Mouse (Mus musculus): ENCODE measurements at regions not wholly inside any gene's neighbourhood (a gene's known extent, or its start where the extent isn't known, plus 50 kb on each side); places are given as distances from the start of the nearest gene placed in this dataset.

DNA sequence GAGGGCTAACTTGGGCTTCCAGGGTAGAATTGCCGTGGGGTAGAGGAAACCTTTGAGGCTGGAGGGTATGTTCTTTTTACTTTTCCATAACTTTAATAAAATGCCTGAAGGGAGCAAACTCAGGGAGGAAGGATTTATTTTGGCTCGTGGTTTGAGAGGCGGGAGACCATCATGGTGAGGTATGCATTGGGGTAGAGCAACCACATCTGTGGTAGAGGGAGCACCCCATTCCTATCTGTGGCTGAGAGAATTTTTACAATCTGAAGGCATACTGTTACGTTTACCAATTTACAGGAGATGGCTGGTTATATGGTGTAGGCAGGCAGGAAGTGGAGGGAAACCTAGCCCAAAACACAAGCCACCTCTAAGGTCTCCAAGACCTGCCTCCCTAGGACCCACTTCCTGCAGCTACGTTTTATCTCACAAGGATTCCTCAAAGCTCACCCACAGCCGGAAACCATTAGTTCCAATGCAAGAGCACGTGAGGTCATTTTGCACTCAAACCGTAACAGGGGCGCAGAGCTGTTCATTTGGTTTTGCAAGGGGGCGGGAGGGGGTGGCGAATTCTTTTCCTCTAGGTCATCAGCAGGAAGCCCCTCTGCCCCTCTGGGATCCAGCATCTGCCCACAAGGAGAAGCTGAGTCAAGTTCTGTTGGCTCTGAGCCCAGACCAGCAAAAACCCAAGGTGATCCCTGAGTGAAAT, 224.7 kb upstream of the Ankrd55 start:
- H3K79me2 ChIP-seq (ENCODE audit: control insufficient read depth, insufficient read depth) = no peaks in the 10 kb centered on the region
- TF ChIP-seq TCF3 (IDR thresholded peaks at IDR 0.05; ENCODE audit: insufficient read length, low read depth) (no peak), POLR2A (IDR thresholded peaks at IDR 0.05; ENCODE audit: insufficient read length, low read depth) (no peak), POLR2AphosphoS2 (IDR thresholded peaks at IDR 0.05; ENCODE audit: insufficient read length, low read depth) (no peak), USF1 (IDR thresholded peaks at IDR 0.05; ENCODE audit: low read depth) (no peak), CEBPB (IDR thresholded peaks at IDR 0.05; ENCODE audit: insufficient read depth, poor library complexity, severe bottlenecking) (no peak), SRF (IDR thresholded peaks at IDR 0.05; ENCODE audit: control insufficient read depth, insufficient read length, low read depth) (no peak), E2F4 (IDR thresholded peaks at IDR 0.05; ENCODE audit: insufficient read depth) (no peak), TCF12 (IDR thresholded peaks at IDR 0.05; ENCODE audit: insufficient read depth, poor library complexity, severe bottlenecking) (no peak), MAX (IDR thresholded peaks at IDR 0.05; ENCODE audit: low read depth) (no peak), REST (IDR thresholded peaks at IDR 0.05; ENCODE audit: insufficient read depth, insufficient read length) (no peak), MYOD1 (IDR thresholded peaks at IDR 0.05; ENCODE audit: control insufficient read depth in 1 of 3, insufficient read length in 2 of 3, low read depth in 2 of 3) (no peak), MYOG (IDR thresholded peaks at IDR 0.05; ENCODE audit: control insufficient read depth in 1 of 3, insufficient read depth in 1 of 3, insufficient read length in 2 of 3, low read depth in 2 of 3) (no peak)
- peak overlapping the region; percentile 49 for H3K4me2 ChIP-seq (ENCODE audit: low read depth)
- no peaks in the 10 kb centered on the region for H3K36me3 ChIP-seq (ENCODE audit: control insufficient read depth, insufficient read depth)
- no peaks in the 10 kb centered on the region for H3K27me3 ChIP-seq (ENCODE audit: control insufficient read depth, insufficient read depth, insufficient read length)
- no peak overlapping the region for H3K4me3 ChIP-seq
- no peak overlapping the region for H3ac ChIP-seq (ENCODE audit: control insufficient read depth, insufficient read length)

DNA sequence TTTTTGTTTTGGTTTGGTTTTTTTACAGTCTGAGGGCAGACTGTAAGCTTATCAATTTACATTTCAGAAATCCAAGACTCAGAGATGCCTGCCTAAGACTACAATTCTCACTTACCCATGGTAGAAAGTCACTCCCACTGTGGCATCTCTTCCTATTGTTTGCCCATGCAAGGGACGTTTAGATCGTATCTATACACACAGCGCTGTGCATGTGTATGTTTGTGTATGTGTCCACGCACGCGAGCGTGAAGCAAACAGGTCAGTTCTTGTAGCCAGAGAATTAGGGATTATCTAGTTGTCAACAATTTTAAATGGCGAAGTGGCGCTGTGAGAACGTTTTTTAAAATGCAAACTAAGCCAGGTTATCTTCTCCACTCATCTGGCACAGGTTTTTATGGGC, 223.6 kb upstream of the Ankrd55 start:
- no peaks in the 10 kb centered on the region for H3K27me3 ChIP-seq (ENCODE audit: control insufficient read depth, insufficient read depth, insufficient read length)
- no peaks in the 10 kb centered on the region for H3K36me3 ChIP-seq (ENCODE audit: control insufficient read depth, insufficient read depth)
- no peak overlapping the region for H3K4me3 ChIP-seq
- H3K79me2 ChIP-seq (ENCODE audit: control insufficient read depth, insufficient read depth) = no peaks in the 10 kb centered on the region
- H3K4me2 ChIP-seq (ENCODE audit: low read depth) = no peak overlapping the region
- no peak for TF ChIP-seq MYOG (IDR thresholded peaks at IDR 0.05; ENCODE audit: control insufficient read depth in 1 of 3, insufficient read depth in 1 of 3, insufficient read length in 2 of 3, low read depth in 2 of 3)
- TF ChIP-seq TCF12 (IDR thresholded peaks at IDR 0.05; ENCODE audit: insufficient read depth, poor library complexity, severe bottlenecking) = no peak
- no peak for TF ChIP-seq CEBPB (IDR thresholded peaks at IDR 0.05; ENCODE audit: insufficient read depth, poor library complexity, severe bottlenecking)
- no peak for TF ChIP-seq MAX (IDR thresholded peaks at IDR 0.05; ENCODE audit: low read depth)
- TF ChIP-seq TCF3 (IDR thresholded peaks at IDR 0.05; ENCODE audit: insufficient read length, low read depth) = no peak
- TF ChIP-seq MYOD1 (IDR thresholded peaks at IDR 0.05; ENCODE audit: control insufficient read depth in 1 of 3, insufficient read length in 2 of 3, low read depth in 2 of 3) = no peak
- TF ChIP-seq POLR2AphosphoS2 (IDR thresholded peaks at IDR 0.05; ENCODE audit: insufficient read length, low read depth) = no peak
- no peak for TF ChIP-seq USF1 (IDR thresholded peaks at IDR 0.05; ENCODE audit: low read depth)
- TF ChIP-seq REST (IDR thresholded peaks at IDR 0.05; ENCODE audit: insufficient read depth, insufficient read length) = no peak
- TF ChIP-seq E2F4 (IDR thresholded peaks at IDR 0.05; ENCODE audit: insufficient read depth) = no peak
- no peak for TF ChIP-seq SRF (IDR thresholded peaks at IDR 0.05; ENCODE audit: control insufficient read depth, insufficient read length, low read depth)
- no peak for TF ChIP-seq POLR2A (IDR thresholded peaks at IDR 0.05; ENCODE audit: insufficient read length, low read depth)
- H3ac ChIP-seq (ENCODE audit: control insufficient read depth, insufficient read length) = no peak overlapping the region

GRCm38 (mm10) chr13:112067066-112067847, 221.0 kb upstream of the Ankrd55 start:
- Histone ChIP-seq H3K27me3 (ENCODE audit: control insufficient read depth, insufficient read depth, insufficient read length) (no peaks in the 10 kb centered on the region), H3K4me2 (ENCODE audit: low read depth) (peak overlapping the region; percentile 18), H3K4me3 (no peak overlapping the region), H3ac (ENCODE audit: control insufficient read depth, insufficient read length) (no peak overlapping the region), H3K36me3 (ENCODE audit: control insufficient read depth, insufficient read depth) (no peaks in the 10 kb centered on the region), H3K79me2 (ENCODE audit: control insufficient read depth, insufficient read depth) (no peaks in the 10 kb centered on the region)
- no peak for TF ChIP-seq SRF (IDR thresholded peaks at IDR 0.05; ENCODE audit: control insufficient read depth, insufficient read length, low read depth)
- peak; percentile 82 for TF ChIP-seq TCF3 (IDR thresholded peaks at IDR 0.05; ENCODE audit: insufficient read length, low read depth)
- peak; percentile 70 to 94 (median 84) for TF ChIP-seq MYOG (IDR thresholded peaks at IDR 0.05; ENCODE audit: control insufficient read depth in 1 of 3, insufficient read depth in 1 of 3, insufficient read length in 2 of 3, low read depth in 2 of 3)
- TF ChIP-seq MYOD1 (IDR thresholded peaks at IDR 0.05; ENCODE audit: control insufficient read depth in 1 of 3, insufficient read length in 2 of 3, low read depth in 2 of 3) = peak; percentile 84 to 98 (median 98)
- TF ChIP-seq CEBPB (IDR thresholded peaks at IDR 0.05; ENCODE audit: insufficient read depth, poor library complexity, severe bottlenecking) = peak; percentile 67; the same call in 1 of the 2 replicates
- peak; percentile 84 for TF ChIP-seq TCF12 (IDR thresholded peaks at IDR 0.05; ENCODE audit: insufficient read depth, poor library complexity, severe bottlenecking)
- no peak for TF ChIP-seq POLR2A (IDR thresholded peaks at IDR 0.05; ENCODE audit: insufficient read length, low read depth)
- TF ChIP-seq E2F4 (IDR thresholded peaks at IDR 0.05; ENCODE audit: insufficient read depth) = no peak
- TF ChIP-seq REST (IDR thresholded peaks at IDR 0.05; ENCODE audit: insufficient read depth, insufficient read length) = no peak

- TF ChIP-seq POLR2AphosphoS2 (IDR thresholded peaks at IDR 0.05; ENCODE audit: insufficient read length, low read depth) = no peak
- TF ChIP-seq TCF12 (IDR thresholded peaks at IDR 0.05; ENCODE audit: insufficient read depth, poor library complexity, severe bottlenecking) = no peak
- no peak for TF ChIP-seq REST (IDR thresholded peaks at IDR 0.05; ENCODE audit: insufficient read depth, insufficient read length)
- no peak for TF ChIP-seq E2F4 (IDR thresholded peaks at IDR 0.05; ENCODE audit: insufficient read depth)
- no peak for TF ChIP-seq SRF (IDR thresholded peaks at IDR 0.05; ENCODE audit: control insufficient read depth, insufficient read length, low read depth)
- TF ChIP-seq MYOG (IDR thresholded peaks at IDR 0.05; ENCODE audit: control insufficient read depth in 1 of 3, insufficient read depth in 1 of 3, insufficient read length in 2 of 3, low read depth in 2 of 3) = no peak
- TF ChIP-seq MAX (IDR thresholded peaks at IDR 0.05; ENCODE audit: low read depth) = no peak
- TF ChIP-seq USF1 (IDR thresholded peaks at IDR 0.05; ENCODE audit: low read depth) = no peak
- no peak for TF ChIP-seq POLR2A (IDR thresholded peaks at IDR 0.05; ENCODE audit: insufficient read length, low read depth)
- TF ChIP-seq MYOD1 (IDR thresholded peaks at IDR 0.05; ENCODE audit: control insufficient read depth in 1 of 3, insufficient read length in 2 of 3, low read depth in 2 of 3) = no peak
- no peak for TF ChIP-seq TCF3 (IDR thresholded peaks at IDR 0.05; ENCODE audit: insufficient read length, low read depth)
- no peak for TF ChIP-seq CEBPB (IDR thresholded peaks at IDR 0.05; ENCODE audit: insufficient read depth, poor library complexity, severe bottlenecking)
- Histone ChIP-seq H3ac (ENCODE audit: control insufficient read depth, insufficient read length) (no peak overlapping the region), H3K79me2 (ENCODE audit: control insufficient read depth, insufficient read depth) (no peaks in the 10 kb centered on the region), H3K36me3 (ENCODE audit: control insufficient read depth, insufficient read depth) (no peaks in the 10 kb centered on the region), H3K4me2 (ENCODE audit: low read depth) (no peak overlapping the region), H3K4me3 (no peak overlapping the region), H3K27me3 (ENCODE audit: control insufficient read depth, insufficient read depth, insufficient read length) (no peaks in the 10 kb centered on the region)
These were observed 217.5 kb upstream of the Ankrd55 start for GRCm38 (mm10) chr13:112070757-112071156.

All from myocyte (in vitro differentiated cells).